Mouse (Mus musculus) kidney, postnatal 0 days (tissue): ENCODE measurements at regions not wholly inside any gene's neighbourhood (a gene's known extent, or its start where the extent isn't known, plus 50 kb on each side); places are given as distances from the start of the nearest gene placed in this dataset.

ENCODE experiments used
- ATAC-seq: fragments of 200-750 bp; cut with Nextera tagmentation; replicated peaks from 2 replicates; pipeline ENCODE4 v1.8.0; 2017; ENCODE audit warnings: low read depth, moderate number of reproducible peaks, moderate TSS enrichment, moderate library complexity; ENCODE audit not compliant: low FRiP score
- DNase-seq: peaks from one replicate; pipeline ENCODE4 v3.0.0-alpha.2; 2016; ENCODE audit warnings: low spot score
- H3K27ac ChIP-seq: fragments of 300-500 bp; sonication (generic); 2 replicates; pipeline ENCODE4 v1.5.1; 2014; ENCODE audit warnings: mild to moderate bottlenecking
- H3K27me3 ChIP-seq: fragments of 300-500 bp; sonication (generic); 2 replicates; pipeline ENCODE4 v1.6.1; 2014; ENCODE audit warnings: low read length, mixed read lengths; ENCODE audit not compliant: insufficient read depth
- H3K36me3 ChIP-seq: fragments of 300-500 bp; sonication (generic); 2 replicates; pipeline ENCODE4 v1.6.1; 2014; ENCODE audit warnings: low read length, mixed read lengths; ENCODE audit not compliant: insufficient read depth
- H3K4me1 ChIP-seq: fragments of 300-500 bp; sonication (generic); replicated peaks from 2 replicates; pipeline ENCODE4 v1.6.1; 2014; ENCODE audit warnings: antibody characterized with exemption, low read length, mixed read lengths; ENCODE audit not compliant: insufficient read depth
- H3K4me2 ChIP-seq: fragments of 300-500 bp; sonication (generic); 2 replicates; pipeline ENCODE4 v1.6.1; 2014; ENCODE audit warnings: mild to moderate bottlenecking, low read length, moderate library complexity, mixed read lengths
- H3K4me3 ChIP-seq: fragments of 300-500 bp; sonication (generic); replicated peaks from 2 replicates; pipeline ENCODE4 v1.5.1; 2014; ENCODE audit warnings: low read depth, low read length
- H3K9ac ChIP-seq: fragments of 300-500 bp; sonication (generic); 2 replicates; pipeline ENCODE4 v1.6.1; 2014; ENCODE audit warnings: low read depth, low read length
- H3K9me3 ChIP-seq: fragments of 300-500 bp; sonication (generic); replicated peaks from 2 replicates; pipeline ENCODE4 v1.6.1; 2016; ENCODE audit warnings: low read length, inconsistent platforms, mixed read lengths
- CTCF ChIP-seq: IDR thresholded peaks from 2 replicates; pipeline ENCODE4 v1.5.1; 2016; ENCODE audit warnings: antibody characterized with exemption, low read depth, mild to moderate bottlenecking, moderate library complexity
- WGBS: fragments of 180-500 bp; shearing (Covaris S2); extraction: QIAGEN DNeasy Blood & Tissue Kit; methylation state at CpG from one replicate; pipeline ENCODE4 v1.1.7; 2014; 5-methylcytosine and 5-hydroxymethylcytosine counted together

DNA sequence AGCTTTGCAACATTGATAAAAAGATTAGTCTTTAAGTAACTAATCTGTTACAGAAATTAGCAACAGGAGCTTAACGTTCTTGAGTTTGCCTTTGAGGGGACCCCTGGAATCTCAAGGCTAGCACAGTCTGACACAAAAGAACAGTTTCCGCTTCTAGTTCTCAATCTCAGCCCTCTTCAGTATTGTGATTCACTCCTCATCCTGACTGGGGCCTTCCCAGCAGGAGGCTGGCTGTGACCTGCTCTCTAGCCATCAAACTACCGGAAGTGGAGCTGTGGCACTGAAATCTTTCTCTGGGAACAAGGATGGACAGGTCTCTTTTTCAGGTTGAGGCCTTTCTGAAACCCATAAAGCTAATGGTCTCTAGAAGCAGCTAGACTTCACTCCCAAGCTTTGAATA is 209.6 kb upstream of the Camk1g start:
- Histone ChIP-seq H3K4me1 (no peaks in the 10 kb centered on the region), H3K4me2 (no peak overlapping the region), H3K36me3 (no peaks in the 10 kb centered on the region), H3K9ac (no peak overlapping the region), H3K27me3 (no peaks in the 10 kb centered on the region), H3K27ac (no peak overlapping the region), H3K4me3 (no peak overlapping the region), H3K9me3 (no peaks in the 10 kb centered on the region)
- TF ChIP-seq CTCF, result no peak
- DNase-seq (no peak), ATAC-seq (no peak)
- 83% methylated on average over 3 of the region's 3 CpGs for WGBS

DNA sequence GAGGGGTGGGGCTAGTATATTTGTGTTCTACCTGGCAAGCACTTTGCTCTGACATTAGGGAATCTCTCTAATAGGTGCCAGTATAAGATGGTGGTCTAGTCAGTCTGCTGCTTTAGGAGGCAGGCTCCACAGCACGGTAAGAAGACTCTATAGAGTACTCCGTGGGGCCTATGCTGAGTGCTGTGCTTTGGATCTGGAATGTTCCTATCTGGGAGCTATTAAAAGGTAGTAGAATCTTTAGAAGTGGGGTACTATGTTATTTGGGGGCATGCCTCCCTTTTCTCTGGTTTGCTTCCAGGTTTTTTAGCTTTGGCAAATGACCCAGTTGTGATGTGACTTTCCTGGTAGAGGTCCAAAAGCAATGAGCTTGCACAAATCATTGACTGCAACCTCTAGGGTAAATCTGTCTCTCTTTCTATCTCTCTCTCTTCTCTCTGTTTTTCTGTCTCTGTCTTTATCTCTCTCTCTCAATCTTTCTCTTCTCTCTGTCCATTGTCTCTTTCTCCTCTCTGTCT is 208.6 kb upstream of the Camk1g start:
- H3K4me1 ChIP-seq, result no peaks in the 10 kb centered on the region
- no peaks in the 10 kb centered on the region for H3K36me3 ChIP-seq
- H3K27ac ChIP-seq, result no peak overlapping the region
- H3K9ac ChIP-seq, result no peak overlapping the region
- no peaks in the 10 kb centered on the region for H3K9me3 ChIP-seq
- TF ChIP-seq CTCF, result no peak
- H3K4me3 ChIP-seq, result no peak overlapping the region
- DNase-seq (no peak), ATAC-seq (no peak)
- 81% methylated on average over 2 of the region's 2 CpGs for WGBS
- no peak overlapping the region for H3K4me2 ChIP-seq
- no peaks in the 10 kb centered on the region for H3K27me3 ChIP-seq

DNA sequence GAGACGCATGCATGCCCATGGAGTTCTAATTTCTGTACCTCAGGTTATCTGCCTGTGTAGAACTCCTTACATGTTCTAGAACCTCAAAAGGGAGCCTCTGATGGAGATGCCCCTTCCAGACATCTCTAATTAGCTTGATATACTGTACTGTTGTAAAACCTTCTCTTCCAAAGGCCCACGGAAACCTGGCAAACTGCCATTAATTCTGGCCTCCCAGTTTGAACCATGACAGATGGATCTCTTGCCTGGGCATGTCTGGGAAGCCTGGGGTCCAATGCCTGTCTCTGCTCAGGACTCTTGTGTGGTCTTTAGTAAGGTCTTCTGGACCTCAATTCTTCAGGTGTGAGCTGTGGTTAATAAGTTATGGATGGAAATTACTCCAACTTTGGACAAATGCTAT is 207.7 kb upstream of the Camk1g start:
- Histone ChIP-seq H3K4me2 (no peak overlapping the region), H3K4me1 (no peaks in the 10 kb centered on the region), H3K27me3 (no peaks in the 10 kb centered on the region), H3K36me3 (no peaks in the 10 kb centered on the region), H3K4me3 (no peak overlapping the region), H3K27ac (no peak overlapping the region), H3K9me3 (no peaks in the 10 kb centered on the region), H3K9ac (no peak overlapping the region)
- no peak for TF ChIP-seq CTCF
- no peak for ATAC-seq
- no peak for DNase-seq
- 51% methylated on average over 2 of the region's 2 CpGs for WGBS

DNA sequence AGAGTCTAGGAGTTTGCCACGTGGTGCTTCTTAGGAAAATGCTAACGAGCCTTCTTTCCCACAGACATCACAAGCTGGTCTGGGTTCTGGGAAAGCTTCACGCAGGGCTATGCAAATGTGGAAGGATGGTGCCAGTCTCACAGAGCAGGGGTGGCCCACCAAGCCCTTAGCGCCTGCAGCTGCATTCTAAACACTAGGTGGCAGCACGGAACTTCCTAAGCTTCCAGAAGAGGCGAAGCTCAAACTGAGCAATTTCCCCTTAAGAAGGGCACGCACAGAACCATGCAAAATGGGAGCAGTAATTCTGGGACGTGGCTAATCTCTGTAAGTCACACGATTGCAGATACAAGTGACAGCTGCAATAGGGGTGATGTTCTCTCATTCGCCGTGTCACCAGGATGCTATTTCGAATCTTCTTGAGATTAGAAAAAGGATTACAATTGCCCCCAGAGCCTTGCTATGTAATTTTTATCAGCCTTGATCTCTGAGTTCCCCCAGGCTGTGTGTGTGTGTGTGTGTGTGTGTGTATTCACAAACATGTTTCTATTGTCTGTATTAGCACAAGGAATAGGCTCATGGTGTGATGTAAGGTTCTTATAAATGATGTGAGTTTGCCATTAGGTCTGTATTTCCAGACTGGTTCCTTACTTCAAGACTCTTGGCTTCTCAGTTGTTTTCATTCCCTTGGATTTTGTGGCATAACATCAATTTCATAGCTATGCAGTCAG is 206.1 kb upstream of the Camk1g start:
- Histone ChIP-seq H3K4me1 (no peaks in the 10 kb centered on the region), H3K36me3 (no peaks in the 10 kb centered on the region), H3K9ac (no peak overlapping the region), H3K4me2 (no peak overlapping the region), H3K27ac (no peak overlapping the region), H3K27me3 (no peaks in the 10 kb centered on the region), H3K4me3 (no peak overlapping the region), H3K9me3 (no peaks in the 10 kb centered on the region)
- 9% methylated on average over 12 of the region's 12 CpGs for WGBS
- DNase-seq (peak; percentile 93), ATAC-seq (no peak; the same call in 1 of the 2 replicates)
- peak; percentile 94 for TF ChIP-seq CTCF

DNA sequence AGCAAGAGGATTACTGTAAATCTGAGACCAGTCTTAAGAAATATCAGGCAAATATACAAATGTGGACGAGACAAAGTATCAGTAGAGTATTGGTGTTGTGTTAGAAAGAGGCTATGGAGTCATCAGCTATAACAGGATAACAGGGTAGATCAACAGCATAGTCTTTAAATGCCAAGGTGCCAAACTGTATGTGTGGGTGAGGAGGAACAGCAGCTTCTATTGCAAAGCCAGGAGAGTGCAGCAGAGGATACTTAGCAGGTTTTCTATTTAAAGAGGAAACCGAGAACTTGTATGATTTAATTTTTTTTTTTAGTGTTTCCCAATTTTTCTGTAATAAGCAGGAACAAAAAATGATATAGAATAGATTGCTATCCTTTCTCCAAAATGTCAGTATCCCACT is 202.7 kb upstream of the Camk1g start:
- ATAC-seq (no peak), DNase-seq (no peak)
- TF ChIP-seq CTCF, result no peak

DNA sequence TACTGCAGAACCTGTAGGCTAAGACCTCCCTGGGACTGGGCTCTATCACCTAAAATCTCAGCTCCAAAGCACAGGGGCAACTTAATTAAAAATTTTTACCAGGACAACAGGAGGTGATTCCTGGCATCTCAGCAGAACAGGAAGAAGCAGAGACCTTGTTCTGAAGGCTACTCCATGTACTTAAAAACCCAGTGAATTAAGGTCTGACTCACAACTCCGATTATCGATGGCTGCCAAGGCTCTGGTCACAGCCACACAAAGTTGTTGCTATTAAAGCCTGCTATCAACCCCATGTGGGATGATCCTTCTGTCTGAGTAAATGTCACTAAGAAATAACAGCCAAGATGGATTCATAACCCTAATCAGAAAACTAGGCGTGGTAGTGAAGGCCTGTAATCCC is 202.3 kb upstream of the Camk1g start:
- no peak overlapping the region for H3K9ac ChIP-seq
- H3K4me1 ChIP-seq, result 0 out of 2 replicates have a peak, but pooled peaks cover 5% of the 10 kb centered on the region
- DNase-seq, result no peak
- 89% methylated on average over 3 of the region's 3 CpGs for WGBS
- TF ChIP-seq CTCF, result no peak
- H3K27me3 ChIP-seq, result no peaks in the 10 kb centered on the region
- H3K36me3 ChIP-seq, result no peaks in the 10 kb centered on the region
- no peak overlapping the region for H3K4me3 ChIP-seq
- ATAC-seq, result no peak
- no peak overlapping the region for H3K4me2 ChIP-seq
- no peak overlapping the region for H3K27ac ChIP-seq
- H3K9me3 ChIP-seq, result no peaks in the 10 kb centered on the region

More for the DNA sequence above, 202.7 kb upstream of the Camk1g start:
- H3K4me2 ChIP-seq, result no peak overlapping the region
- WGBS, result 65% methylated on average over 2 of the region's 2 CpGs
- H3K27me3 ChIP-seq, result no peaks in the 10 kb centered on the region
- no peak overlapping the region for H3K4me3 ChIP-seq
- 0 out of 2 replicates have a peak, but pooled peaks cover 5% of the 10 kb centered on the region for H3K4me1 ChIP-seq
- H3K36me3 ChIP-seq, result no peaks in the 10 kb centered on the region
- H3K27ac ChIP-seq, result no peak overlapping the region
- H3K9me3 ChIP-seq, result no peaks in the 10 kb centered on the region
- no peak overlapping the region for H3K9ac ChIP-seq
